Mouse (Mus musculus) hematopoietic stem cell, adult 5-6 weeks (primary cell): Measurements from ENCODE around the gene Ankrd66. TPM values are rescaled to one million over a fixed set of nuclear protein-coding genes. Genes with fewer than 3 reads are reported as not detected.
A peak's percentile ranks its signal among the peaks of the same experiment; 100 is the strongest.
"Not testable (repeated sequence)": the region's sequence is repeated elsewhere in the genome, so short reads cannot be mapped to it uniquely, and the experiment has no call there.

ENCODE experiments used
- ATAC-seq, 2 experiments: fragments of 125-278 bp in 1 of 2; replicated peaks in 1 of 2; 2 replicates each; pipeline ENCODE4 v1.8.0; 2016 to 2017; ENCODE audit warnings: inconsistent platforms in 2 of 2, mild to moderate bottlenecking in 2 of 2, moderate number of reproducible peaks in 2 of 2, low read depth in 1 of 2, moderate TSS enrichment in 1 of 2; ENCODE audit not compliant: low FRiP score in 2 of 2, poor library complexity in 2 of 2, severe bottlenecking in 2 of 2, insufficient read depth in 1 of 2, low TSS enrichment in 1 of 2
- total RNA-seq: library from RNA; stranded (forward); fragments of 172-1452, 232-1000 nt; gene quantifications from 2 replicates; pipeline ENCODE4 v1.2.3, GENCODE M21; 2017

Ankrd66 gene
- total RNA-seq, 1 experiment from 2014 or later, result not detected

- no peak for ATAC-seq
Observed at GRCm38 (mm10) chr17:43497521-43497920, 45.9 kb downstream of the Ankrd66 start.

DNA sequence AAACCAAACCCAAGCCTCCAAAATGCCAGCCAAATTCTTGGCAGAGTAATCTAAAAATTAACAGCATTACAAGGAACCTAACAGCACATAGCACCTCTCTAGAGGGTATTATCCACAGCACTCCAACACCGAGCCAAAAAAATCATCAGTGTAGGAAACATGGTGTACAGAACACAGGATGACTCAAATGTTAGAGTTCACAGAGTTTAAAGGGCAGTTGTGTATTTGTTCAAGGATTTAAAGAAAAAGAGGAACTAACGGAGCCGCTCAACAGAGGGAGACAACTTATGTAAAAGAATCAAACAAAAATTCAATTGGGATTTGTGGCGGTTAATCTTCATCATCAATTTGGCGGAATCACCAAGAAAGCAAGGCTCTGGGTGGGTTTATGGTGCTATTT is 47.9 kb downstream of the Ankrd66 start:
- peak in 1 of 2 experiments; percentile 65; a peak in 1 of 4 replicates for ATAC-seq

GRCm38 (mm10) chr17:43490371-43490770 is 53.1 kb downstream of the Ankrd66 start:
- ATAC-seq, result not testable (repeated sequence)

- ATAC-seq, result no peak
Observed at GRCm38 (mm10) chr17:43488439-43489151, 54.8 kb downstream of the Ankrd66 start.

DNA sequence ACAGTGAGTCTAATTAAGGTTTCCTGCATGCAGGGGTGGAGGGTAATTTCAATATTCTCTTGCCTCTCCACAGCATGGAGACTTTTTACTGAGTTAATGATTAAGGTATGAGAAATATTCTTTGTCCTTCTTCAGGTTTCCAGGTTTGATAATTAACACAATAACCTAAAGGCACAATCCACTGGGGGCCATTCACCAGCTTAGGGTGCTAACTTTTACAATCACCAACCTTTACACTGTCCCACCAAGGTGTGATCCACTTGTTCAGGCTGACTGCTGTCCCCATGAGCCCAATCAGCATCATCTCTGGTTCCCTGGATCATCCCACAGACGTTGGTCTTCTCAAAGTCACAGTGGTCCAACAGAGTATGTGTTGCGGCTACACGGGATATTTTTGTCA is 57.5 kb downstream of the Ankrd66 start:
- ATAC-seq, result no peak

Other genes with a start within 250 kb of the Ankrd66 start
- gene Adgrf5, start 183.2 kb downstream of the Ankrd66 start, total RNA-seq, result 0.13 TPM in 1 of 2 replicates, not detected in the other
- not detected in 2 replicates for gene Mep1a, start 40.8 kb downstream of the Ankrd66 start, total RNA-seq
- gene Pla2g7, start 24.5 kb upstream of the Ankrd66 start, total RNA-seq, result 2.0 and 7.5 TPM in 2 replicates
- gene Tdrd6, start 86.7 kb upstream of the Ankrd66 start, total RNA-seq, result 0.19 TPM in 1 of 2 replicates, not detected in the other
- gene Slc25a27, start 123.6 kb upstream of the Ankrd66 start, total RNA-seq, result 11.0 and 13.3 TPM in 2 replicates
- 1.4 and 4.2 TPM in 2 replicates for gene Cyp39a1, start 123.8 kb upstream of the Ankrd66 start, total RNA-seq